Mouse (Mus musculus) C2C12 (cell line): ENCODE results near the gene Cav2. TPM values are rescaled to one million over a fixed set of nuclear protein-coding genes. Genes with fewer than 3 reads are reported as not detected.

Source experiments
- H3K27me3 ChIP-seq: one replicate; pipeline ENCODE4 v1.6.1; 2011; ENCODE audit not compliant: control insufficient read depth, insufficient read depth, insufficient read length
- H3K36me3 ChIP-seq: one replicate; pipeline ENCODE4 v1.6.1; 2011; ENCODE audit not compliant: control insufficient read depth, insufficient read depth
- H3K4me3 ChIP-seq: one replicate; pipeline ENCODE4 v1.5.1; 2011; ENCODE audit warnings: mild to moderate bottlenecking, control low read depth; ENCODE audit not compliant: poor library complexity, insufficient read depth, severe bottlenecking
- H3K79me2 ChIP-seq: one replicate; pipeline ENCODE4 v1.6.1; 2011; ENCODE audit not compliant: control insufficient read depth, insufficient read depth
- H3K79me3 ChIP-seq: one replicate; pipeline ENCODE4 v1.6.1; 2011; ENCODE audit warnings: low read depth, control low read depth
- H3ac ChIP-seq: one replicate; pipeline ENCODE3; 2011; ENCODE audit warnings: low read depth; ENCODE audit not compliant: control insufficient read depth, insufficient read length
- CEBPB ChIP-seq: IDR thresholded peaks from one replicate; pipeline ENCODE4 v1.6.1; 2011; ENCODE audit warnings: low read depth, mild to moderate bottlenecking, control low read depth, moderate library complexity
- CTCF ChIP-seq: IDR thresholded peaks from one replicate; pipeline ENCODE4 v1.5.1; 2011; ENCODE audit not compliant: control insufficient read depth, insufficient read depth, insufficient read length
- FOSL1 ChIP-seq: IDR thresholded peaks from one replicate; pipeline ENCODE4 v1.8.0; 2011; ENCODE audit warnings: mild to moderate bottlenecking, low read length; ENCODE audit not compliant: poor library complexity, insufficient read depth, severe bottlenecking
- MAX ChIP-seq: IDR thresholded peaks from one replicate; pipeline ENCODE4 v1.6.1; 2011; ENCODE audit warnings: mild to moderate bottlenecking, control low read depth
- MYOD1 ChIP-seq: IDR thresholded peaks from one replicate; pipeline ENCODE4 v1.6.1; 2011; ENCODE audit warnings: low read depth; ENCODE audit not compliant: control insufficient read depth, insufficient read length
- MYOG ChIP-seq: IDR thresholded peaks from one replicate; pipeline ENCODE4 v1.6.1; 2011; ENCODE audit not compliant: control insufficient read depth, insufficient read length; ENCODE audit errors: extremely low read depth
- USF1 ChIP-seq: IDR thresholded peaks from one replicate; pipeline ENCODE4 v1.6.1; 2011; ENCODE audit warnings: low read depth, mild to moderate bottlenecking, control low read depth, moderate library complexity
- polyA plus RNA-seq: library from polyadenylated mRNA; unstranded; fragments of >200 nt; fragmentation: generic; extraction: Trizol; gene quantifications from one replicate; pipeline ENCODE4 v1.2.1, GENCODE M21; 2012; ENCODE audit warnings: missing spikeins

The Cav2 gene
- polyA plus RNA-seq, 1 experiment = 3.4 TPM

- H3K79me2 ChIP-seq = peaks cover 9% of the 10 kb centered on the region
- TF ChIP-seq MYOG (no peak), MYOD1 (no peak), CTCF (no peak), USF1 (no peak), CEBPB (no peak), MAX (no peak), FOSL1 (no peak)
- H3K4me3 ChIP-seq = no peak overlapping the region
- no peaks in the 10 kb centered on the region for H3K27me3 ChIP-seq
- no peaks in the 10 kb centered on the region for H3K36me3 ChIP-seq
- H3K79me3 ChIP-seq = peaks cover 2% of the 10 kb centered on the region
- H3ac ChIP-seq = no peak overlapping the region
Observed at GRCm38 (mm10) chr6:17278366-17278765, 2.6 kb upstream of the Cav2 start.

DNA sequence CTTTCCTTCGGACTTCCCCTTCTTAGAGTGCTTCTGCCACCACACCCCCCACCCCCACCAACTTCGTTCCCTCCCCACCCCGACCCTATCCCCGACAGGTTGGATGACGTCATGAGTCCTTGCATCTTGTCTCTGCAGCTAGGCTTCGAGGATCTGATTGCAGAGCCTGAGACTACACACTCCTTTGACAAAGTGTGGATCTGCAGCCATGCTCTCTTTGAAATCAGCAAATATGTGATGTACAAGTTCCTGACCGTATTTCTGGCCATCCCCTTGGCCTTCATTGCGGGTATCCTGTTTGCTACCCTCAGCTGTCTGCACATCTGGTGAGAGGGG lies 740 bp downstream of the Cav2 start:
- no peaks in the 10 kb centered on the region for H3K36me3 ChIP-seq
- peaks cover 11% of the 10 kb centered on the region for H3K79me2 ChIP-seq
- no peak overlapping the region for H3ac ChIP-seq
- H3K27me3 ChIP-seq = no peaks in the 10 kb centered on the region
- no peak for TF ChIP-seq USF1
- TF ChIP-seq CEBPB = no peak
- no peak for TF ChIP-seq FOSL1
- no peak for TF ChIP-seq MAX
- TF ChIP-seq MYOG = no peak
- peak overlapping the region; percentile 39 for H3K4me3 ChIP-seq
- H3K79me3 ChIP-seq = peaks cover 2% of the 10 kb centered on the region

GRCm38 (mm10) chr6:17282159-17282558 lies 1.2 kb downstream of the Cav2 start:
- Histone ChIP-seq H3K4me3 (peak overlapping the region; percentile 39), H3K79me3 (peaks cover 2% of the 10 kb centered on the region), H3ac (no peak overlapping the region), H3K27me3 (no peaks in the 10 kb centered on the region), H3K79me2 (peaks cover 11% of the 10 kb centered on the region), H3K36me3 (no peaks in the 10 kb centered on the region)
- TF ChIP-seq FOSL1 (no peak), MAX (peak; percentile 20)

DNA sequence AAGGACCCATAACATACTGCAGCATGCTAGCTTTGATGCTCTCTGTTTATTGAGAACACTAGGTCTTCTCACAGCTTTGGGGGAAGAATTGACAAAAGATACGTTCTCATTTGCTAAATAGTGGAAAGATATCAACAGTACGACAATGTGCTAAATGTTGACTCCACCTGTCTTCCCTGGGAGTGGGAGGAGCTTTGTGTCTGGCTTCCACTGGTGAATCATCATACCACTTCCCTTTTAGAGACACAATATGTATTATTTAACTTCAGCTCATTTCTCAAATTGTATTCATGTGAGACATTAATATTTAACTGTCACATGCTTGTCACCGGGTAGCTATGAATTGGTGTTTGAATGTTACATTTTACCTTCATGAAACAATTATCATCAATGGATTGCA lies 2.8 kb downstream of the Cav2 start:
- H3K79me3 ChIP-seq = peaks cover 2% of the 10 kb centered on the region
- TF ChIP-seq USF1 = no peak
- peak; percentile 71 for TF ChIP-seq MYOD1
- H3K27me3 ChIP-seq = no peaks in the 10 kb centered on the region
- no peak overlapping the region for H3K4me3 ChIP-seq
- peaks cover 1% of the 10 kb centered on the region for H3K36me3 ChIP-seq
- H3ac ChIP-seq = no peak overlapping the region
- H3K79me2 ChIP-seq = peaks cover 11% of the 10 kb centered on the region

DNA sequence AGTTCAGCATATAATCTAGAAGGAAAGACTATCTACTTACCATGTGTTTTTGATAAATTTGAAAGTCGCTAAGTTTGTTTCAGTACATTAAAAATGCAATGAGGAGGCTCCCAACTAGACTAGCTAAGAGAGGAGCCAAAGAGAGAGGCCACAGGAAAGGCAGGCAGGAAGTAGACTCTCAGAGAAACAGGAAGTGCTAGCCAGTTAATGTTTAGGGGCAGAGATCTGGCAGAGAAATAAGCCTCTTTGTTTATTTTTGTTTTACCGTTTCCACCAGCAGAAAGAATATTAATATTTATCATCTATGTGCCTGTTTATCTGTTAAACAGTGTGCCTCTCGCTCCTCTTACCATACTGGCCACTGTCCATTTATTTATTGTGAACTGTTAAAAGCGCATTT lies 5.4 kb downstream of the Cav2 start:
- Histone ChIP-seq H3K36me3 (peaks cover 4% of the 10 kb centered on the region), H3K27me3 (no peaks in the 10 kb centered on the region), H3K79me2 (peaks cover 11% of the 10 kb centered on the region), H3ac (no peak overlapping the region), H3K4me3 (no peak overlapping the region), H3K79me3 (peaks cover 2% of the 10 kb centered on the region)
- no peak for TF ChIP-seq USF1
- TF ChIP-seq CEBPB = no peak
- TF ChIP-seq MYOG = no peak
- TF ChIP-seq FOSL1 = no peak
- no peak for TF ChIP-seq MYOD1
- no peak for TF ChIP-seq CTCF
- no peak for TF ChIP-seq MAX

DNA sequence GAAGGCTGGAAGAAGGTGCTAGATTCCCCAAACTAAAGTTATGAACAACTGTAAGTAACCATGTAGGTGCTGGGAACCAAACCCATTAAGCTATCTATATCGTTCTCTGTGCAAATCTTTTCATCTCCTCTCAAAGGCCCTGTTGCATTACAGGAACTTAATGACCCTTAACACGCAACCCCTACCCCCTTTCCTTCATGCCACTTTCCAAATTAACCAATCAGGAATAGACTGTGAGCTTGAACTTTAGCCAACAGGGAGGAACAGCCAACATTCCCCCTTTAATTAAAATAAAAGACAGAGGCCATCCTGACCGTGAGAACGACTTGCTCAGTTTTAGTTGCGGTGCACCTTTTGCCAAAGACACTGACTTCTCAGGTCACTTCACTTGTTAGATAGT lies 14.1 kb downstream of the Cav2 start:
- Histone ChIP-seq H3K27me3 (no peaks in the 10 kb centered on the region), H3ac (no peak overlapping the region), H3K79me2 (no peaks in the 10 kb centered on the region), H3K36me3 (no peaks in the 10 kb centered on the region), H3K79me3 (no peaks in the 10 kb centered on the region), H3K4me3 (no peak overlapping the region)
- TF ChIP-seq MYOD1 = no peak
- no peak for TF ChIP-seq MYOG
- TF ChIP-seq CEBPB = no peak
- TF ChIP-seq CTCF = no peak
- TF ChIP-seq MAX = no peak
- TF ChIP-seq USF1 = no peak
- no peak for TF ChIP-seq FOSL1
